ENCODE assay signal across 21 mouse cellular contexts in genomic region chr7:48046475-48047185, GRCm38 (mm10). TPM values are rescaled to one million over a fixed set of nuclear protein-coding genes. Genes with fewer than 3 reads are reported as not detected.
"Had no signal": no experiment of that assay in that cellular context is flagged by ENCODE, and none has a peak within 500 bp of the region (broad histone marks: within the 10 kb centered on the region; RNA-seq: fewer than 3 reads in every experiment).

No protein-coding gene starts in this region.

- H3K36me3 ChIP-seq: limb, embryonic 13.5 days; liver, embryonic 15.5 days; midbrain, embryonic 10.5 days; neural tube, embryonic 12.5 days had no signal

- H3K4me2 ChIP-seq: limb, embryonic 13.5 days; liver, embryonic 15.5 days; neural tube, embryonic 12.5 days had no signal

- H3K9me3 ChIP-seq: limb, embryonic 13.5 days; liver, embryonic 15.5 days; midbrain, embryonic 10.5 days; neural tube, embryonic 12.5 days had no signal

- H3K27ac ChIP-seq: layer of hippocampus, adult 2 months; limb, embryonic 13.5 days; liver, embryonic 15.5 days; midbrain, embryonic 10.5 days; neural tube, embryonic 12.5 days had no signal

- H3K4me1 ChIP-seq: limb, embryonic 13.5 days; midbrain, embryonic 10.5 days; neural tube, embryonic 12.5 days had no signal

- ATAC-seq: intestine, embryonic 16.5 days had no signal

- H3K4me3 ChIP-seq: layer of hippocampus, adult 2 months; limb, embryonic 13.5 days; liver, embryonic 15.5 days; midbrain, embryonic 10.5 days; neural tube, embryonic 12.5 days had no signal

- DNase-seq: kidney, adult 2 months; kidney, postnatal 36 days; left cerebral cortex, postnatal 4 days; midbrain, embryonic 14.5 days; right cerebral cortex, postnatal 4 days; spleen, adult 18-20 months; thymus, adult 18-20 months; thymus, postnatal 14 days had no signal

- H3K27me3 ChIP-seq: limb, embryonic 13.5 days; liver, embryonic 15.5 days; neural tube, embryonic 12.5 days had no signal

- H3K9ac ChIP-seq: limb, embryonic 13.5 days; liver, embryonic 15.5 days; neural tube, embryonic 12.5 days had no signal

RNA-seq across cellular contexts. Expression of gene Mrgprx1, which starts 19.2 kb away (rescaled TPM):
- total RNA-seq: layer of hippocampus, adult 2 months; layer of hippocampus, postnatal 10 days; left cerebral cortex, postnatal 4 days; monocyte, adult 5-6 weeks; neutrophil, adult 5-6 weeks had no signal
- polyA plus RNA-seq: intestine, embryonic 16.5 days; kidney, adult 2 months; kidney, embryonic 16.5 days; limb, embryonic 13.5 days; liver, embryonic 15.5 days; lung, embryonic 16.5 days; midbrain, embryonic 10.5 days; midbrain, embryonic 14.5 days; neural tube, embryonic 12.5 days; stomach, embryonic 14.5 days; urinary bladder, adult 2 months had no signal
